ENCODE assay signal across 9 mouse cellular contexts in the genomic region with DNA sequence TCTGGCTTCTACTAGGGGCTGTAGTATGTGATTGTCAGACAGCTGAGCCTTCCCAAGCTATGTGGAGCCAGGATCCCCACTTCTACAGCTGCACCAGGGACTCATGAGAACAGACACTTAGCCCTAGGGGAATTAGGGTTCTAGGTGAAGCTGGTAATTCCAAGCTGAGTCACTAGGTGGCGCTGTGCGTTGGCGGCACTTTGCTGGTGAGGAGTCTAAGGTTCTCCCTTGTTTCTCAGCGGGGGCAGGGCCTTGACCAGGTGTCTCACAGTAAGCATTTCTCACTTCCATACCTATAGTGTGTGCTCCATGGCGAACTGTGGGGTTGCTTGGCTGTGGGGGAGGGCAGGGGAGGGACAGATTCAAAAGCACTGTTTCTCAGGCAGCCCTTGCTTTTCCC. TPM values are rescaled to one million over a fixed set of nuclear protein-coding genes. Genes with fewer than 3 reads are reported as not detected.
DNase-seq lines count a peak whose midpoint lies in the region; ATAC-seq lines count a peak whose summit lies in the region.
"Had no signal": no experiment of that assay in that cellular context is flagged by ENCODE, and none has a peak within 500 bp of the region (broad histone marks: within the 10 kb centered on the region; RNA-seq: fewer than 3 reads in every experiment).

No protein-coding gene starts in this region.

- no peaks in the 10 kb centered on the region for H3K4me1 ChIP-seq in neural tube, embryonic 11.5 days (ENCODE audit: control insufficient read depth, insufficient read depth, low read length)
- H3K4me1 ChIP-seq: stomach, embryonic 15.5 days had no signal

- H3K4me3 ChIP-seq in neural tube, embryonic 11.5 days (ENCODE audit: low read depth, low read length): no peak overlapping the region
- H3K4me3 ChIP-seq: stomach, embryonic 15.5 days had no signal

- H3K27me3 ChIP-seq in neural tube, embryonic 11.5 days (ENCODE audit: control insufficient read depth, insufficient read depth, low read length): no peaks in the 10 kb centered on the region
- H3K27me3 ChIP-seq: stomach, embryonic 15.5 days had no signal

- intact Hi-C loops in gastrocnemius, postnatal 36 days (cut with DNase I): loop anchor here (1.0 kb wide), 1 partner anchor 54 kb away; no protein-coding TSS in a partner anchor

- H3K9ac ChIP-seq in neural tube, embryonic 11.5 days (ENCODE audit: low read length): no peak overlapping the region
- H3K9ac ChIP-seq: stomach, embryonic 15.5 days had no signal

- no peak for ATAC-seq in neural tube, embryonic 11.5 days (ENCODE audit: insufficient read depth, low FRiP score, low TSS enrichment)
- no peak for ATAC-seq in monocyte, adult 5-6 weeks (replicated peaks; ENCODE audit: insufficient number of reproducible peaks, low FRiP score, low TSS enrichment, poor library complexity, severe bottlenecking)

- H3K9me3 ChIP-seq in neural tube, embryonic 11.5 days (ENCODE audit: control insufficient read depth, low read length): no peaks in the 10 kb centered on the region
- H3K9me3 ChIP-seq: stomach, embryonic 15.5 days had no signal

- H3K4me2 ChIP-seq in neural tube, embryonic 11.5 days (ENCODE audit: low read depth): no peak overlapping the region
- H3K4me2 ChIP-seq: stomach, embryonic 15.5 days had no signal

- peak; percentile 71 for DNase-seq in gastrocnemius, postnatal 10 days
- DNase-seq in gastrocnemius, postnatal 36 days: no peak
- peak; percentile 64 to 75 for DNase-seq in right cerebral cortex, adult 2 months (ENCODE audit: low spot score in 2 of 2)
- DNase-seq in right cerebral cortex, postnatal 25 days: no peak
- peak; percentile 68 for DNase-seq in c-Kit-positive CD71-positive TER-119-positive erythroid progenitor cells, embryonic 14.5 days (ENCODE audit: low spot score)
- DNase-seq in kidney, postnatal 25 days: peak; percentile 63 to 74
- DNase-seq in neural tube, embryonic 11.5 days (ENCODE audit: low spot score): peak; percentile 54

- H3K27ac ChIP-seq in neural tube, embryonic 11.5 days (ENCODE audit: low read depth, low read length): no peak overlapping the region
- H3K27ac ChIP-seq: stomach, embryonic 15.5 days had no signal

- 22% methylated on average over 5 of the region's 5 CpGs for WGBS in neural tube, embryonic 11.5 days

- H3K36me3 ChIP-seq in neural tube, embryonic 11.5 days (ENCODE audit: control insufficient read depth, insufficient read depth, low read length): peaks cover 47% of the 10 kb centered on the region

RNA-seq across cellular contexts. Expression of gene Ddx54, which starts 6.7 kb away (rescaled TPM):
- total RNA-seq in gastrocnemius, postnatal 10 days (2021): 10 to 100 TPM; 22.4 to 23.9 TPM
- total RNA-seq in gastrocnemius, postnatal 36 days (2021): 10 to 100 TPM; 15.8 to 17.7 TPM
- polyA plus RNA-seq in neural tube, embryonic 11.5 days (2014; fragmentation: Nextera tagmentation; extraction: Ambion mirVana): 42.0 and 42.6 TPM in 2 replicates
- 42.2 to 59.5 TPM (median 55.9 TPM) in 3 replicates for total RNA-seq in monocyte, adult 5-6 weeks (2017)

RNA-seq across cellular contexts. Expression of gene Rita1, which starts 6.8 kb away (rescaled TPM):
- total RNA-seq in gastrocnemius, postnatal 10 days (2021): 1 to 10 TPM; 4.7 to 6.2 TPM
- total RNA-seq in gastrocnemius, postnatal 36 days (2021): 1 to 10 TPM; 5.6 to 6.8 TPM
- polyA plus RNA-seq in neural tube, embryonic 11.5 days (2014; fragmentation: Nextera tagmentation; extraction: Ambion mirVana): 12.3 and 13.2 TPM in 2 replicates
- total RNA-seq in monocyte, adult 5-6 weeks (2017): 0.43 to 4.0 TPM (median 1.1 TPM) in 3 replicates

RNA-seq across cellular contexts. Expression of gene Cfap73, which starts 14.8 kb away (rescaled TPM):
- not detected for total RNA-seq in gastrocnemius, postnatal 10 days (2021)
- not detected for total RNA-seq in gastrocnemius, postnatal 36 days (2021)
- not detected in 2 replicates for polyA plus RNA-seq in neural tube, embryonic 11.5 days (2014; fragmentation: Nextera tagmentation; extraction: Ambion mirVana)
- not detected in 3 replicates for total RNA-seq in monocyte, adult 5-6 weeks (2017)
- polyA plus RNA-seq: stomach, embryonic 15.5 days had no signal

RNA-seq across cellular contexts. Expression of gene Rasal1, which starts 29.4 kb away (rescaled TPM):
- under 1 TPM in 1 of 2 experiments, not detected in 1; 0.23 TPM for total RNA-seq in gastrocnemius, postnatal 10 days (2021)
- not detected for total RNA-seq in gastrocnemius, postnatal 36 days (2021)
- 0.39 TPM in 1 of 2 replicates, not detected in the other for polyA plus RNA-seq in neural tube, embryonic 11.5 days (2014; fragmentation: Nextera tagmentation; extraction: Ambion mirVana)
- 0.48 to 0.49 TPM in 2 of 3 replicates, not detected in the other for total RNA-seq in monocyte, adult 5-6 weeks (2017)

RNA-seq across cellular contexts. Expression of gene Iqcd, which starts 30.4 kb away (rescaled TPM):
- total RNA-seq in gastrocnemius, postnatal 10 days (2021): under 1 TPM; 0.40 to 0.50 TPM
- under 1 TPM in 1 of 2 experiments, not detected in 1; 0.15 TPM for total RNA-seq in gastrocnemius, postnatal 36 days (2021)
- 0.62 and 0.81 TPM in 2 replicates for polyA plus RNA-seq in neural tube, embryonic 11.5 days (2014; fragmentation: Nextera tagmentation; extraction: Ambion mirVana)
- 0.57 TPM in 1 of 3 replicates, not detected in the others for total RNA-seq in monocyte, adult 5-6 weeks (2017)

Comparison
In these comparisons a context has a peak if more than half of its experiments do, and no peak if none do; other contexts are left out.
1. DNase-seq: peak in gastrocnemius, postnatal 10 days (single experiment), right cerebral cortex, adult 2 months (2 of 2), c-Kit-positive CD71-positive TER-119-positive erythroid progenitor cells, embryonic 14.5 days (single experiment), kidney, postnatal 25 days (2 of 2) and neural tube, embryonic 11.5 days (single experiment); none in gastrocnemius, postnatal 36 days (0 of 2) and right cerebral cortex, postnatal 25 days (single experiment).